In genomic region chr3:158210026-158210425, GRCm38 (mm10) we compare ENCODE assay signal across 10 mouse cellular contexts.
DNase-seq lines count a peak whose midpoint lies in the region; ATAC-seq and TF ChIP-seq lines count a peak whose summit lies in the region.
"Had no signal": no experiment of that assay in that cellular context is flagged by ENCODE, and none has a peak within 500 bp of the region (broad histone marks: within the 10 kb centered on the region; RNA-seq: fewer than 3 reads in every experiment).

No protein-coding gene starts in this region.

- H3K4me3 ChIP-seq in forebrain, postnatal 0 days (ENCODE audit: low read depth, low read length) = no peak overlapping the region
- H3K4me3 ChIP-seq in midbrain, embryonic 14.5 days (replicated peaks; ENCODE audit: low read depth, low read length) = no peak overlapping the region
- H3K4me3 ChIP-seq: erythroblast, embryonic 14.5 days; lung, embryonic 15.5 days had no signal

- no peak overlapping the region for H3K9ac ChIP-seq in forebrain, postnatal 0 days
- no peak overlapping the region for H3K9ac ChIP-seq in midbrain, embryonic 14.5 days (replicated peaks; ENCODE audit: low read length)
- H3K9ac ChIP-seq: lung, embryonic 15.5 days had no signal

- DNase-seq in right cerebral cortex, adult 18-20 months = peak; percentile 36
- no peak for DNase-seq in right cerebral cortex, postnatal 25 days
- peak; percentile 74 for DNase-seq in brain, embryonic 14.5 days (ENCODE audit: low read depth)
- DNase-seq in forebrain, postnatal 0 days = peak; percentile 59
- DNase-seq in kidney, postnatal 10 days = peak; percentile 42
- DNase-seq in midbrain, embryonic 14.5 days = peak; percentile 76
- DNase-seq in urinary bladder, adult 2 months (ENCODE audit: low spot score) = no peak
- DNase-seq in gastrocnemius, postnatal 14 days = no peak

- no peaks in the 10 kb centered on the region for H3K4me1 ChIP-seq in forebrain, postnatal 0 days (ENCODE audit: insufficient read depth)
- no peaks in the 10 kb centered on the region for H3K4me1 ChIP-seq in midbrain, embryonic 14.5 days (ENCODE audit: control insufficient read depth, insufficient read depth, low read length)
- H3K4me1 ChIP-seq: lung, embryonic 15.5 days had no signal

- H3K27me3 ChIP-seq in forebrain, postnatal 0 days (ENCODE audit: insufficient read depth, low read length) = no peaks in the 10 kb centered on the region
- H3K27me3 ChIP-seq in midbrain, embryonic 14.5 days (ENCODE audit: control insufficient read depth, insufficient read depth, low read length) = no peaks in the 10 kb centered on the region
- H3K27me3 ChIP-seq: lung, embryonic 15.5 days had no signal

- WGBS in forebrain, postnatal 0 days = 16% methylated on average over 2 of the region's 2 CpGs
- 4% methylated on average over 2 of the region's 2 CpGs for WGBS in midbrain, embryonic 14.5 days

- peak; percentile 66 for ATAC-seq in forebrain, postnatal 0 days
- peak; percentile 82 for ATAC-seq in midbrain, embryonic 14.5 days (ENCODE audit: low FRiP score, low TSS enrichment)

- no peak overlapping the region for H3K27ac ChIP-seq in forebrain, postnatal 0 days (ENCODE audit: low read depth, low read length)
- no peak overlapping the region for H3K27ac ChIP-seq in midbrain, embryonic 14.5 days (replicated peaks; ENCODE audit: low read depth, low read length)
- H3K27ac ChIP-seq: lung, embryonic 15.5 days had no signal

- H3K4me2 ChIP-seq in forebrain, postnatal 0 days (ENCODE audit: low read depth) = no peak overlapping the region
- no peak overlapping the region for H3K4me2 ChIP-seq in midbrain, embryonic 14.5 days (ENCODE audit: low read length)
- H3K4me2 ChIP-seq: lung, embryonic 15.5 days had no signal

- H3K36me3 ChIP-seq in forebrain, postnatal 0 days (ENCODE audit: insufficient read depth) = no peaks in the 10 kb centered on the region
- no peaks in the 10 kb centered on the region for H3K36me3 ChIP-seq in midbrain, embryonic 14.5 days (ENCODE audit: control insufficient read depth, insufficient read depth, low read length)
- H3K36me3 ChIP-seq: lung, embryonic 15.5 days had no signal

- intact Hi-C loops in gastrocnemius, postnatal 14 days (cut with DNase I; ENCODE audit: low total_unique reads) = no loop called here

- TF ChIP-seq CTCF in brain, embryonic 14.5 days (IDR thresholded peaks at IDR 0.05; ENCODE audit: borderline replicate concordance, extremely low read depth, insufficient read depth, insufficient read length) = peak; percentile 53; the same call in 1 of the 2 replicates
- peak; percentile 70 for TF ChIP-seq CTCF in forebrain, postnatal 0 days (IDR thresholded peaks at IDR 0.05; ENCODE audit: low read depth)

- no peaks in the 10 kb centered on the region for H3K9me3 ChIP-seq in forebrain, postnatal 0 days (ENCODE audit: low read length)
- H3K9me3 ChIP-seq in midbrain, embryonic 14.5 days (ENCODE audit: control insufficient read depth, low read length) = no peaks in the 10 kb centered on the region
- H3K9me3 ChIP-seq: lung, embryonic 15.5 days had no signal

- TF ChIP-seq POLR2A in brain, embryonic 14.5 days (IDR thresholded peaks at IDR 0.05; ENCODE audit: borderline replicate concordance, extremely low read depth, insufficient read depth, insufficient read length, poor library complexity, severe bottlenecking) = no peak

Comparison
In these comparisons a context has a peak if more than half of its experiments do, and no peak if none do; other contexts are left out.
1. DNase-seq: peak in right cerebral cortex, adult 18-20 months (single experiment), brain, embryonic 14.5 days (single experiment), forebrain, postnatal 0 days (single experiment), kidney, postnatal 10 days (single experiment) and midbrain, embryonic 14.5 days (single experiment); none in right cerebral cortex, postnatal 25 days (single experiment), urinary bladder, adult 2 months (single experiment) and gastrocnemius, postnatal 14 days (single experiment).